Mouse (Mus musculus) lung, embryonic 14.5 days (tissue): ENCODE data around the gene Itpr2. TPM values are rescaled to one million over a fixed set of nuclear protein-coding genes. Genes with fewer than 3 reads are reported as not detected.

Source experiments
- ATAC-seq: fragments of 200-750 bp; cut with Nextera tagmentation; 2 replicates; pipeline ENCODE4 v1.8.0; 2017; ENCODE audit warnings: mild to moderate bottlenecking, moderate TSS enrichment, moderate library complexity; ENCODE audit not compliant: insufficient read depth
- DNase-seq: peaks from one replicate; pipeline ENCODE4 v3.0.0-alpha.2; 2015
- H3K27ac ChIP-seq: fragments of 300-500 bp; sonication (generic); 2 replicates; pipeline ENCODE4 v1.5.1; 2014; ENCODE audit warnings: low read depth, mild to moderate bottlenecking, moderate library complexity
- H3K27me3 ChIP-seq: fragments of 300-500 bp; sonication (generic); 2 replicates; pipeline ENCODE4 v1.6.1; 2014; ENCODE audit warnings: low read length, control low read depth; ENCODE audit not compliant: insufficient read depth
- H3K36me3 ChIP-seq: fragments of 300-500 bp; sonication (generic); 2 replicates; pipeline ENCODE4 v1.6.1; 2014; ENCODE audit warnings: control low read depth; ENCODE audit not compliant: insufficient read depth
- H3K4me1 ChIP-seq: fragments of 300-500 bp; sonication (generic); 2 replicates; pipeline ENCODE4 v1.6.1; 2014; ENCODE audit warnings: antibody characterized with exemption, control low read depth; ENCODE audit not compliant: insufficient read depth
- H3K4me2 ChIP-seq: fragments of 300-500 bp; sonication (generic); 2 replicates; pipeline ENCODE4 v1.6.1; 2014; ENCODE audit warnings: mild to moderate bottlenecking
- H3K4me3 ChIP-seq: fragments of 300-500 bp; sonication (generic); 2 replicates; pipeline ENCODE4 v1.5.1; 2014; ENCODE audit warnings: low read depth, low read length
- H3K9ac ChIP-seq: fragments of 300-500 bp; sonication (generic); 2 replicates; pipeline ENCODE4 v1.6.1; 2014
- H3K9me3 ChIP-seq: fragments of 300-500 bp; sonication (generic); 2 replicates; pipeline ENCODE4 v1.6.1; 2016; ENCODE audit warnings: low read depth, low read length, control low read depth
- CTCF ChIP-seq: IDR thresholded peaks from 2 replicates; pipeline ENCODE4 v1.5.1; 2016; ENCODE audit warnings: antibody characterized with exemption, low read depth
- WGBS: fragments of 180-500 bp; shearing (Covaris S2); extraction: QIAGEN DNeasy Blood & Tissue Kit; methylation state at CpG from one replicate; pipeline ENCODE4 v1.1.7; 2014; 5-methylcytosine and 5-hydroxymethylcytosine counted together
- polyA plus RNA-seq: library from polyadenylated mRNA; unstranded; fragments of >200 nt; fragmentation: Nextera tagmentation; extraction: Ambion mirVana; gene quantifications from 2 replicates; pipeline ENCODE4 v1.2.1, GENCODE M21; 2014

The Itpr2 gene
- polyA plus RNA-seq, 1 experiment from 2014 or later = 13.1 TPM

GRCm38 (mm10) chr6:146538071-146538470 lies 36.0 kb upstream of the Itpr2 start:
- ATAC-seq (no peak), DNase-seq (no peak)
- H3K27me3 ChIP-seq = no peaks in the 10 kb centered on the region
- H3K27ac ChIP-seq = no peak overlapping the region
- H3K9me3 ChIP-seq = no peaks in the 10 kb centered on the region
- H3K36me3 ChIP-seq = no peaks in the 10 kb centered on the region
- no peak overlapping the region for H3K9ac ChIP-seq
- H3K4me1 ChIP-seq = no peaks in the 10 kb centered on the region
- H3K4me3 ChIP-seq = no peak overlapping the region
- WGBS = 33% methylated on average over 2 of the region's 2 CpGs
- no peak overlapping the region for H3K4me2 ChIP-seq
- no peak for TF ChIP-seq CTCF

GRCm38 (mm10) chr6:146537111-146537510 lies 35.1 kb upstream of the Itpr2 start:
- Histone ChIP-seq H3K27me3 (no peaks in the 10 kb centered on the region), H3K4me1 (no peaks in the 10 kb centered on the region), H3K9ac (no peak overlapping the region), H3K27ac (no peak overlapping the region), H3K36me3 (no peaks in the 10 kb centered on the region), H3K4me2 (no peak overlapping the region), H3K9me3 (no peaks in the 10 kb centered on the region), H3K4me3 (no peak overlapping the region)
- no peak for TF ChIP-seq CTCF
- WGBS = 86% methylated on average over 4 of the region's 4 CpGs
- no peak for DNase-seq
- ATAC-seq = no peak

GRCm38 (mm10) chr6:146535501-146535900 lies 33.5 kb upstream of the Itpr2 start:
- H3K27ac ChIP-seq = no peak overlapping the region
- H3K4me2 ChIP-seq = no peak overlapping the region
- no peak overlapping the region for H3K9ac ChIP-seq
- no peak for TF ChIP-seq CTCF
- H3K4me3 ChIP-seq = no peak overlapping the region
- peak; percentile 46; the same call in 1 of the 2 replicates for ATAC-seq
- DNase-seq = peak; percentile 70
- H3K36me3 ChIP-seq = no peaks in the 10 kb centered on the region
- H3K9me3 ChIP-seq = no peaks in the 10 kb centered on the region
- whole genome bisulfite sequencing = 37% methylated on average over 5 of the region's 5 CpGs
- no peaks in the 10 kb centered on the region for H3K27me3 ChIP-seq
- H3K4me1 ChIP-seq = no peaks in the 10 kb centered on the region

- no peak for TF ChIP-seq CTCF
- Histone ChIP-seq H3K9ac (no peak overlapping the region), H3K4me3 (no peak overlapping the region), H3K4me2 (no peak overlapping the region), H3K27me3 (no peaks in the 10 kb centered on the region), H3K9me3 (no peaks in the 10 kb centered on the region), H3K36me3 (no peaks in the 10 kb centered on the region), H3K27ac (no peak overlapping the region), H3K4me1 (no peaks in the 10 kb centered on the region)
- DNase-seq = no peak
- WGBS = 88% methylated on average over 4 of the region's 4 CpGs
- ATAC-seq = no peak
Measured at GRCm38 (mm10) chr6:146533146-146533545, 31.1 kb upstream of the Itpr2 start.

GRCm38 (mm10) chr6:146530769-146531168 lies 28.7 kb upstream of the Itpr2 start:
- no peaks in the 10 kb centered on the region for H3K4me1 ChIP-seq
- H3K36me3 ChIP-seq = no peaks in the 10 kb centered on the region
- H3K27me3 ChIP-seq = no peaks in the 10 kb centered on the region
- H3K4me2 ChIP-seq = no peak overlapping the region
- peak overlapping the region; percentile 60 for H3K27ac ChIP-seq
- no peak overlapping the region for H3K9ac ChIP-seq
- peak; percentile 78 for DNase-seq
- no peak overlapping the region for H3K4me3 ChIP-seq
- no peaks in the 10 kb centered on the region for H3K9me3 ChIP-seq
- WGBS = 34% methylated on average over 5 of the region's 5 CpGs
- ATAC-seq = peak; percentile 84
- no peak for TF ChIP-seq CTCF

- H3K9ac ChIP-seq = no peak overlapping the region
- peak; percentile 75 for ATAC-seq
Measured at GRCm38 (mm10) chr6:146530363-146530762, 28.3 kb upstream of the Itpr2 start.

GRCm38 (mm10) chr6:146527537-146527936 lies 25.5 kb upstream of the Itpr2 start:
- DNase-seq (no peak), ATAC-seq (no peak)
- no peak for TF ChIP-seq CTCF
- Histone ChIP-seq H3K9ac (no peak overlapping the region), H3K4me1 (no peaks in the 10 kb centered on the region), H3K4me2 (no peak overlapping the region), H3K4me3 (no peak overlapping the region), H3K27me3 (no peaks in the 10 kb centered on the region), H3K9me3 (no peaks in the 10 kb centered on the region; the same call in 1 of the 2 replicates), H3K36me3 (no peaks in the 10 kb centered on the region), H3K27ac (no peak overlapping the region)
- 80% methylated on average over 2 of the region's 2 CpGs for WGBS

More at GRCm38 (mm10) chr6:146530363-146530762, 28.3 kb upstream of the Itpr2 start:
- no peak overlapping the region for H3K4me2 ChIP-seq
- DNase-seq = no peak
- H3K4me1 ChIP-seq = no peaks in the 10 kb centered on the region
- H3K27ac ChIP-seq = peak overlapping the region; percentile 60; the same call in 1 of the 2 replicates
- no peaks in the 10 kb centered on the region for H3K36me3 ChIP-seq
- WGBS = 33% methylated on average over 7 of the region's 7 CpGs
- no peak for TF ChIP-seq CTCF
- H3K4me3 ChIP-seq = no peak overlapping the region
- H3K9me3 ChIP-seq = no peaks in the 10 kb centered on the region
- no peaks in the 10 kb centered on the region for H3K27me3 ChIP-seq

- H3K36me3 ChIP-seq = no peaks in the 10 kb centered on the region
- ATAC-seq = no peak
- TF ChIP-seq CTCF = no peak
- no peak for DNase-seq
- H3K9me3 ChIP-seq = no peaks in the 10 kb centered on the region; the same call in 1 of the 2 replicates
- H3K4me3 ChIP-seq = no peak overlapping the region
- H3K4me2 ChIP-seq = no peak overlapping the region
- H3K9ac ChIP-seq = no peak overlapping the region
- WGBS = 73% methylated on average over 2 of the region's 2 CpGs
- H3K27me3 ChIP-seq = no peaks in the 10 kb centered on the region
- H3K4me1 ChIP-seq = no peaks in the 10 kb centered on the region
- no peak overlapping the region for H3K27ac ChIP-seq
Measured at GRCm38 (mm10) chr6:146525500-146525899, 23.5 kb upstream of the Itpr2 start.
